Mouse (Mus musculus): Measurements from ENCODE around the gene Chrna7. TPM values are rescaled to one million over a fixed set of nuclear protein-coding genes. Genes with fewer than 3 reads are reported as not detected.

Chrna7 gene
- polyA plus RNA-seq, 1 experiment from 2014 or later = 0.41 TPM

DNA sequence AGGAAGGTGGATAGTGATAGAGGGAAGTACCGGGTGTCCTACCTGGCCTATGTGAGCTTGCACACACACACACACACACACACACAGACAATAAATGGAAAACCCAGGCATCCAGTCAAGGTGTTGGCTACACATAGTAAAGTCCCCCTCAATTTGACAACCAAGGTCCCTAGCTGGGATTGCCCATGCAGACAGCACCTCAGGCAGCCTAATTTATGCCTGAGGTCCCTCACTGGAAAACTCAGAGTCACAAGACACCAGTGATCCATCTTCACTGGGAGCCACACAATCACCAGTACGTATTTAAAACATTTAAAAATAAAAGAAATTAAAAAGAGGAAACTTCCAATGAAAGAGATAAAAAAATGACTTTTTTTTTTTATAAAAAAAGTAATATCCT is 99.1 kb downstream of the Chrna7 start:
- Histone ChIP-seq H3K4me1 (replicated peaks; ENCODE audit: control insufficient read depth, insufficient read depth) (no peaks in the 10 kb centered on the region), H3K4me3 (ENCODE audit: low read depth, low read length) (no peak overlapping the region), H3K36me3 (ENCODE audit: control insufficient read depth, insufficient read depth, low read length) (no peaks in the 10 kb centered on the region), H3K4me2 (replicated peaks; ENCODE audit: low read depth) (no peak overlapping the region), H3K9me3 (ENCODE audit: control insufficient read depth, low read length) (no peaks in the 10 kb centered on the region), H3K27me3 (ENCODE audit: control insufficient read depth, insufficient read depth, low read length) (no peaks in the 10 kb centered on the region), H3K9ac (ENCODE audit: low read length) (no peak overlapping the region), H3K27ac (replicated peaks) (no peak overlapping the region)
- 79% methylated on average over 2 of the region's 2 CpGs for whole genome bisulfite sequencing
- no peak for DNase-seq (ENCODE audit: low spot score)
- TF ChIP-seq EP300 (optimal IDR thresholded peaks at IDR 0.05) = no peak
- ATAC-seq (ENCODE audit: low FRiP score, low TSS enrichment) = no peak

DNA sequence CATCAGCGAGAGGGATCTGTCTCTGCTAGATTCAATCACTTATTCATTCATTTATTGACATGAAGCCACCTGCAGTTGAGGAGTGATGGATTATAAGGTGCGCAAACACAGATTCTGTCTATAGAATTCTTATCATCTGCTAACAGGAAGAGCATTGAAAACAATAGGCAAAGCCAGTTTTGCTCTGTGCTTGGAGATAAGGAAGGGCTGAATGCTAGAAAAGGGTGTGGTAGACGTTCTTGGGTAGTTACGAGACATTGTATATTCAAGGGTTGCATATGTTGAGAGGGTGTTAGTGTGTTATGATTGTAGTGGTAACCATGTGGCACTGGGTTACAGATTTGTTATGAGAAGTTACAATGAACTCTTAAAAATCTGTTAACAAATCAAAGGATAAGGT is 103.0 kb downstream of the Chrna7 start:
- Histone ChIP-seq H3K36me3 (ENCODE audit: control insufficient read depth, insufficient read depth, low read length) (no peaks in the 10 kb centered on the region), H3K9me3 (ENCODE audit: control insufficient read depth, low read length) (no peaks in the 10 kb centered on the region), H3K4me3 (ENCODE audit: low read depth, low read length) (no peak overlapping the region), H3K27me3 (ENCODE audit: control insufficient read depth, insufficient read depth, low read length) (no peaks in the 10 kb centered on the region), H3K27ac (replicated peaks) (no peak overlapping the region), H3K4me1 (replicated peaks; ENCODE audit: control insufficient read depth, insufficient read depth) (no peaks in the 10 kb centered on the region), H3K4me2 (replicated peaks; ENCODE audit: low read depth) (no peak overlapping the region), H3K9ac (ENCODE audit: low read length) (no peak overlapping the region)
- TF ChIP-seq CTCF (IDR thresholded peaks at IDR 0.05; ENCODE audit: low read depth) = no peak
- no peak for TF ChIP-seq EP300 (optimal IDR thresholded peaks at IDR 0.05)
- DNase-seq (ENCODE audit: low spot score) = no peak
- no peak for ATAC-seq (ENCODE audit: low FRiP score, low TSS enrichment)
- 49% methylated on average over 4 of the region's 4 CpGs for WGBS

DNA sequence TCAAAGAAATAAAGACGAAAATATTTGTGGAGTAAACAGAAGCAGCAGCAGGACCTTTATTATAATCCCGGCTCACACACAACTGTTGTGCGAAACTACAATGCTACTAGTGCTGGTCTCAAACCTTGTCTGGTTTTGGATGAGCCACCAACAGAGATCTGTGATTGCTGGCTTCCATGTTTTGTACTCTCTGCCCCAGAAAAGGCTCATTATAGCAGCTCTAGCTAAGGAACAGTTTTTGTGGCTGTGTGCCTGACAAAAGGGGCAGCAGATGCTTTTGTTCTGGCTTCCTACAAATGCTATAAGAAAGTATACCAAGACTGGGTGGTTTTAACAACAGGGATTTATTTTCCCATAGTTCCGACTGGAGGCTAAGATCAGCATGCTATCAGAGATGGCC is 126.4 kb downstream of the Chrna7 start:
- TF ChIP-seq EP300 (optimal IDR thresholded peaks at IDR 0.05) (no peak), CTCF (IDR thresholded peaks at IDR 0.05; ENCODE audit: low read depth) (no peak)
- no peaks in the 10 kb centered on the region for H3K9me3 ChIP-seq (ENCODE audit: control insufficient read depth, low read length)
- H3K4me3 ChIP-seq (ENCODE audit: low read depth, low read length) = no peak overlapping the region
- H3K27ac ChIP-seq (replicated peaks) = no peak overlapping the region
- ATAC-seq (ENCODE audit: low FRiP score, low TSS enrichment) (no peak), DNase-seq (ENCODE audit: low spot score) (no peak)
- no peaks in the 10 kb centered on the region for H3K4me1 ChIP-seq (replicated peaks; ENCODE audit: control insufficient read depth, insufficient read depth)
- H3K36me3 ChIP-seq (ENCODE audit: control insufficient read depth, insufficient read depth, low read length) = no peaks in the 10 kb centered on the region
- no peak overlapping the region for H3K9ac ChIP-seq (ENCODE audit: low read length)
- WGBS = 84% methylated on average over 4 of the region's 4 CpGs
- no peaks in the 10 kb centered on the region for H3K27me3 ChIP-seq (ENCODE audit: control insufficient read depth, insufficient read depth, low read length)
- H3K4me2 ChIP-seq (replicated peaks; ENCODE audit: low read depth) = no peak overlapping the region

DNA sequence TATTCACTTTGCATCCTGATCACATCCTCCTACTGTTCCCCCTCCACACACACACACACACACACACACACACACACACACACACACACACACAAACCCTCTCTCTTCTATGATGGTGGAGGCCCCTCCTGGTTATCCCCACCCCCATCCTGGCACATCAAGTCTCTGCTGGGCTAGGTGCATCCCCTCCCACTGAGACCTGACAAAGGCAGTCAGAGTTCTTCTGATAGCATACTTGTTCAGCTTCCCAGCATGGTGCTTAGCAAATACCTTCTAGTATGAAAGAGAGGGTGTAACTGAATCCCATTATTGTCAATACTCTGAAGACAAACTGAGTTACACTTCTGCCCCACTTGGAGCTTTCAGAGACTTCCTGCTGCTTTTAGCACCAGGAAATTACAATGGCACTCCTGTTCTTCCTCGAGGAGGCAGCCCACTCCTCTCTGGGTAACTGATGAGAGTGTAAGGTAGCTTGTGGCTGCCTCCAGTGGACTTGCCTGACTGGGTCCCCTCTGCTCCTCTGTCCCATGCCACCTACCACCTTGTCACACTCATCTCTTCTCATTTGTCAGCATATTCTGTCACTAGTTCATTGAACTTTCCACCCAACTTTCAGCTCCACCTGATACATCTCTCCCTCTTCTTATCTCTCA is 127.9 kb downstream of the Chrna7 start:
- H3K27ac ChIP-seq (replicated peaks) = no peak overlapping the region
- WGBS = 0% methylated on average over 1 of the region's 1 CpGs
- no peak for ATAC-seq (ENCODE audit: low FRiP score, low TSS enrichment)

DNA sequence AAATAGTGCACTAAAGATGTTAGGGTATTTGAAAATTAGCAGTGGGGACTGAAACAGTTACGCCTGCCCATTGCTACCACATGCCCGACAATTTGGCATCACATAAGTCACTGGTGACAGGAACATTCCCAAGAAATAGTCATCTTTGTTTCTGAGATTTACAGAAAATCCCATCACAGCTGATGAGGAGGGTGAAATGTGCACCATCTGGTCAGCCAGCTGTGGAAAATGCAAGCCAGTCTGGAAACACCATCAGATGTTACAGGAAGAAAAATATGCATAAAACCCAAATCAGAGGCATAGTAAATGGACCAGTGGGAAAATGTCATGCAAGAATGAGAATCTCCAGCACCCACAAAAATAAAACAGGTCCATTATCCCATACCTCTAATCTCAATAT is 151.4 kb downstream of the Chrna7 start:
- TF ChIP-seq CTCF (IDR thresholded peaks at IDR 0.05; ENCODE audit: low read depth) = no peak
- TF ChIP-seq EP300 (optimal IDR thresholded peaks at IDR 0.05) = no peak
- Histone ChIP-seq H3K9ac (ENCODE audit: low read length) (no peak overlapping the region), H3K36me3 (ENCODE audit: control insufficient read depth, insufficient read depth, low read length) (no peaks in the 10 kb centered on the region), H3K4me3 (ENCODE audit: low read depth, low read length) (no peak overlapping the region), H3K27ac (replicated peaks) (no peak overlapping the region), H3K4me2 (replicated peaks; ENCODE audit: low read depth) (no peak overlapping the region), H3K4me1 (replicated peaks; ENCODE audit: control insufficient read depth, insufficient read depth) (no peaks in the 10 kb centered on the region), H3K9me3 (ENCODE audit: control insufficient read depth, low read length) (no peaks in the 10 kb centered on the region), H3K27me3 (ENCODE audit: control insufficient read depth, insufficient read depth, low read length) (no peaks in the 10 kb centered on the region)
- DNase-seq (ENCODE audit: low spot score) = no peak
- WGBS = 82% methylated on average over 2 of the region's 2 CpGs
- no peak for ATAC-seq (ENCODE audit: low FRiP score, low TSS enrichment)

More for the DNA sequence above, 127.9 kb downstream of the Chrna7 start:
- TF ChIP-seq EP300 (optimal IDR thresholded peaks at IDR 0.05) = no peak
- no peak for TF ChIP-seq CTCF (IDR thresholded peaks at IDR 0.05; ENCODE audit: low read depth)
- Histone ChIP-seq H3K27me3 (ENCODE audit: control insufficient read depth, insufficient read depth, low read length) (no peaks in the 10 kb centered on the region), H3K4me1 (replicated peaks; ENCODE audit: control insufficient read depth, insufficient read depth) (no peaks in the 10 kb centered on the region), H3K4me2 (replicated peaks; ENCODE audit: low read depth) (no peak overlapping the region), H3K4me3 (ENCODE audit: low read depth, low read length) (no peak overlapping the region), H3K9me3 (ENCODE audit: control insufficient read depth, low read length) (no peaks in the 10 kb centered on the region), H3K9ac (ENCODE audit: low read length) (no peak overlapping the region), H3K36me3 (ENCODE audit: control insufficient read depth, insufficient read depth, low read length) (no peaks in the 10 kb centered on the region)
- no peak for DNase-seq (ENCODE audit: low spot score)

Other genes with a start within 250 kb of the Chrna7 start
- gene Otud7a, start 232.2 kb upstream of the Chrna7 start, polyA plus RNA-seq (2015; fragmentation: Nextera tagmentation; extraction: Ambion mirVana) = 0.13 and 0.24 TPM in 2 replicates